Mouse (Mus musculus): Measurements from ENCODE around the gene Syndig1.

- TF ChIP-seq CTCF (IDR thresholded peaks at IDR 0.05; ENCODE audit: low read depth) (no peak), EP300 (IDR thresholded peaks at IDR 0.05; ENCODE audit: low read depth) (no peak)
These were observed 163.9 kb downstream of the Syndig1 start for GRCm38 (mm10) chr2:149992921-149993320.
